Mouse (Mus musculus) brain, embryonic 14.5 days (tissue): ENCODE measurements around the gene Apol8.
A peak's percentile ranks its signal among the peaks of the same experiment; 100 is the strongest.

ENCODE experiments used
- CTCF ChIP-seq: fragments of 200-500 bp; IDR thresholded peaks from 2 replicates; pipeline ENCODE4 v1.5.1; 2012; ENCODE audit warnings: inconsistent platforms, mild to moderate bottlenecking, moderate library complexity, borderline replicate concordance; ENCODE audit not compliant: insufficient read depth, insufficient read length; ENCODE audit errors: extremely low read depth
- POLR2A ChIP-seq: fragments of 200-500 bp; IDR thresholded peaks from 2 replicates; pipeline ENCODE4 v1.6.1; 2012; ENCODE audit warnings: mild to moderate bottlenecking, inconsistent platforms, borderline replicate concordance; ENCODE audit not compliant: poor library complexity, insufficient read depth, insufficient read length, severe bottlenecking; ENCODE audit errors: extremely low read depth

GRCm38 (mm10) chr15:77775186-77775963 is 18.6 kb upstream of the Apol8 start:
- TF ChIP-seq CTCF: peak; percentile 99
- TF ChIP-seq POLR2A: no peak
